Mouse (Mus musculus) stomach, postnatal 0 days (tissue): ENCODE results near the gene Arid1b. TPM values are rescaled to one million over a fixed set of nuclear protein-coding genes. Genes with fewer than 3 reads are reported as not detected.
A peak's percentile ranks its signal among the peaks of the same experiment; 100 is the strongest.

Experiments used
- ATAC-seq: fragments of 200-750 bp; cut with Nextera tagmentation; 2 replicates; pipeline ENCODE4 v1.8.0; 2017; ENCODE audit not compliant: low FRiP score, low TSS enrichment
- DNase-seq: peaks from one replicate; pipeline ENCODE4 v3.0.0-alpha.2; 2016; ENCODE audit warnings: low spot score
- H3K27ac ChIP-seq: fragments of 300-500 bp; sonication (generic); replicated peaks from 2 replicates; pipeline ENCODE4 v1.5.1; 2014; ENCODE audit warnings: mild to moderate bottlenecking, control low read depth
- H3K27me3 ChIP-seq: fragments of 300-500 bp; sonication (generic); 2 replicates; pipeline ENCODE4 v1.6.1; 2014; ENCODE audit warnings: low read length; ENCODE audit not compliant: control insufficient read depth, insufficient read depth
- H3K36me3 ChIP-seq: fragments of 300-500 bp; sonication (generic); 2 replicates; pipeline ENCODE4 v1.6.1; 2014; ENCODE audit warnings: low read length, mixed read lengths; ENCODE audit not compliant: control insufficient read depth, insufficient read depth
- H3K4me1 ChIP-seq: fragments of 300-500 bp; sonication (generic); replicated peaks from 2 replicates; pipeline ENCODE4 v1.6.1; 2014; ENCODE audit warnings: antibody characterized with exemption; ENCODE audit not compliant: control insufficient read depth, insufficient read depth
- H3K4me2 ChIP-seq: fragments of 300-500 bp; sonication (generic); replicated peaks from 2 replicates; pipeline ENCODE4 v1.6.1; 2014; ENCODE audit warnings: low read depth, mild to moderate bottlenecking, control low read depth, moderate library complexity
- H3K4me3 ChIP-seq: fragments of 300-500 bp; sonication (generic); 2 replicates; pipeline ENCODE4 v1.5.1; 2014; ENCODE audit warnings: low read depth, low read length, control low read depth
- H3K9ac ChIP-seq: fragments of 300-500 bp; sonication (generic); 2 replicates; pipeline ENCODE4 v1.6.1; 2014; ENCODE audit warnings: mild to moderate bottlenecking, low read length, control low read depth, mixed read lengths
- H3K9me3 ChIP-seq: fragments of 300-500 bp; sonication (generic); 2 replicates; pipeline ENCODE4 v1.6.1; 2016; ENCODE audit warnings: low read length; ENCODE audit not compliant: control insufficient read depth
- CTCF ChIP-seq: IDR thresholded peaks from 2 replicates; pipeline ENCODE4 v1.5.1; 2016; ENCODE audit warnings: antibody characterized with exemption, low read depth, mild to moderate bottlenecking, moderate library complexity
- EP300 ChIP-seq: optimal IDR thresholded peaks from 2 replicates; pipeline ENCODE3; 2016; ENCODE audit warnings: antibody characterized with exemption
- WGBS: fragments of 180-500 bp; shearing (Covaris S2); extraction: QIAGEN DNeasy Blood & Tissue Kit; methylation state at CpG from one replicate; pipeline ENCODE4 v1.1.7; 2014; 5-methylcytosine and 5-hydroxymethylcytosine counted together
- polyA plus RNA-seq: library from polyadenylated mRNA; unstranded; fragments of >200 nt; fragmentation: Nextera tagmentation; extraction: Ambion mirVana; gene quantifications from 2 replicates; pipeline ENCODE4 v1.2.1, GENCODE M21; 2015

Gene Arid1b
- polyA plus RNA-seq, 1 experiment from 2014 or later = 5.6 TPM

- 24% methylated on average over 3 of the region's 3 CpGs for WGBS
- Histone ChIP-seq H3K4me1 (no peaks in the 10 kb centered on the region; the same call in 1 of the 2 replicates), H3K36me3 (no peaks in the 10 kb centered on the region), H3K9me3 (no peaks in the 10 kb centered on the region), H3K27ac (no peak overlapping the region), H3K27me3 (no peaks in the 10 kb centered on the region), H3K4me2 (no peak overlapping the region), H3K4me3 (no peak overlapping the region), H3K9ac (no peak overlapping the region)
- DNase-seq = peak; percentile 83
- TF ChIP-seq EP300 = no peak
- peak; percentile 90 for TF ChIP-seq CTCF
- no peak for ATAC-seq
Measured at GRCm38 (mm10) chr17:5252436-5252835, 258.3 kb downstream of the Arid1b start.

GRCm38 (mm10) chr17:5254717-5255617 lies 260.8 kb downstream of the Arid1b start:
- ATAC-seq (no peak), DNase-seq (no peak)
- no peak overlapping the region for H3K27ac ChIP-seq
- TF ChIP-seq CTCF (no peak), EP300 (no peak)
- H3K4me3 ChIP-seq = no peak overlapping the region
- H3K27me3 ChIP-seq = no peaks in the 10 kb centered on the region
- H3K4me1 ChIP-seq = no peaks in the 10 kb centered on the region; the same call in none of the 2 replicates
- WGBS = 75% methylated on average over 16 of the region's 16 CpGs
- H3K36me3 ChIP-seq = no peaks in the 10 kb centered on the region
- no peak overlapping the region for H3K9ac ChIP-seq
- H3K9me3 ChIP-seq = no peaks in the 10 kb centered on the region
- H3K4me2 ChIP-seq = no peak overlapping the region

DNA sequence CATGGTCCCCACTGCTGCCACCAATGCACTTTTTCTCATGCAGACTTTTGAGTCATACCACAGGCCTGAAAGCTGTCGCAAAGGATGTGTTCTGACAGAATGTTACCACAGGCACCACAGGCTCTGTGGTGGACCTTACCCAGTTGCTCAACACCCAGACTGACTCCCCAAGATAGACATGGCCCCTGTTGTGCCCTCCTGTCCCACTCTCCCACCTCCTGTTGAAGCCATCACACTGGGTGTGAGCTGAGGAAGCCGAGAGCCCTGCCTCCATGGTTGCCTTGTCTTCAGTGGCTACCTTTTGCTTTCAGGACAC lies 261.4 kb downstream of the Arid1b start:
- no peak overlapping the region for H3K9ac ChIP-seq
- no peak overlapping the region for H3K4me2 ChIP-seq
- no peak overlapping the region for H3K4me3 ChIP-seq
- H3K36me3 ChIP-seq = no peaks in the 10 kb centered on the region
- H3K9me3 ChIP-seq = no peaks in the 10 kb centered on the region
- H3K4me1 ChIP-seq = no peaks in the 10 kb centered on the region; the same call in none of the 2 replicates
- DNase-seq = no peak
- no peaks in the 10 kb centered on the region for H3K27me3 ChIP-seq
- ATAC-seq = no peak
- 87% methylated on average over 2 of the region's 2 CpGs for WGBS
- no peak overlapping the region for H3K27ac ChIP-seq
- TF ChIP-seq CTCF (no peak), EP300 (no peak)

DNA sequence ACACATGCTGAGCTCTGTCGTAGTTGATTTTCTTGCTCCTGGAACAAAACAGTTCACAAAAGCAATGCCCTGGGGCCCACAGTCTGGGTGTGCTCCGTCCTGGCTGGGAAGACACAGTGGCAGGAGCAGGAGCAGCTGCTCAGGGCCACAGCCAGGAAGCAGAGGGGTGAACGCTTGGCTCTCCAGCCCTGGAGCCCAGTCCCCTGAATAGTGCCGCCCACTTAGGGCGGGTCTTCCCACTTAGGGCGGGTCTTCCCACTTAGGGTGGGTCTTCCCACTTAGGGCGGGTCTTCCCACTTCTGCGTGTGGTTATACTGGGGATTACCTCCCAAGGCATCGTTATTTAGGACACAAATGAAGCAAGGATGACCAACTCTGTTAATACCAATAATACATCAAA lies 264.8 kb downstream of the Arid1b start:
- DNase-seq = no peak
- Histone ChIP-seq H3K27me3 (no peaks in the 10 kb centered on the region), H3K9ac (no peak overlapping the region), H3K27ac (no peak overlapping the region; the same call in 1 of the 2 replicates), H3K36me3 (no peaks in the 10 kb centered on the region), H3K4me1 (peaks cover 2% of the 10 kb centered on the region; the same call in 1 of the 2 replicates), H3K9me3 (no peaks in the 10 kb centered on the region), H3K4me2 (no peak overlapping the region), H3K4me3 (no peak overlapping the region)
- no peak for ATAC-seq
- TF ChIP-seq CTCF = no peak
- TF ChIP-seq EP300 = no peak
- 59% methylated on average over 9 of the region's 9 CpGs for WGBS

GRCm38 (mm10) chr17:5261131-5261651 lies 267.1 kb downstream of the Arid1b start:
- no peak for DNase-seq
- ATAC-seq = peak; percentile 44; the same call in 1 of the 2 replicates
- no peaks in the 10 kb centered on the region for H3K27me3 ChIP-seq
- no peaks in the 10 kb centered on the region; the same call in 1 of the 2 replicates for H3K36me3 ChIP-seq
- H3K4me1 ChIP-seq = peaks cover 2% of the 10 kb centered on the region; the same call in 1 of the 2 replicates
- no peak overlapping the region for H3K4me3 ChIP-seq
- TF ChIP-seq CTCF (no peak), EP300 (no peak)
- WGBS = 58% methylated on average over 8 of the region's 8 CpGs
- H3K4me2 ChIP-seq = no peak overlapping the region
- 0 out of 2 replicates have a peak overlapping the region, but pooled peaks have one; percentile 4 for H3K27ac ChIP-seq
- no peaks in the 10 kb centered on the region for H3K9me3 ChIP-seq
- H3K9ac ChIP-seq = no peak overlapping the region
